Mouse (Mus musculus) A20 (cell line): ENCODE data around the gene Angptl1.

Source experiments
- DNase-seq: peaks from one replicate; pipeline ENCODE4 v3.0.0-alpha.2; 2011; ENCODE audit warnings: low read depth, low spot score

The Angptl1 gene

DNA sequence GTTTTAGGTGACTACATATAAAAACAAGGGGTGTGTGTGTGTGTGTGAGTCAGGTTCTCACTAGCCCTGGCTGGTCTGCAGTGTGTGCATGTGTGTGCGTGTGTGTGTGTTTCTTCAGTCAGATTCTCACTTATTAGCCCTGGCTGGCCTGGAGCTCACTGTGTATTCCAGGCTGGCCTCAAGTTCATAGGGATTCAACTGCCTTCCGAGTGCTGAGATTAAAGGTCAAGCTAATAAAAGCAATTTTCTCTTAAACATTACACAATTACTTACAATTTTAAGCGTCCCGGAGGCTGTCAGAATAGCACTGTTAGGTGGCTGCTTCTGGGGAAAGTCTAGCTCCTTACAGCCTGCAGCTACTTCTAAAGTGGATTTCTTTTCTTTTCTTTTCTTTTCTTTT is at the start of gene Angptl1:
TSS of gene Angptl1 (plus strand) at position 386 of the 400 bp plus-strand sequence.
- no peak for DNase-seq

- no peak for DNase-seq
Observed at GRCm38 (mm10) chr1:156789844-156790490, 48.4 kb upstream of the Angptl1 start.

- DNase-seq = no peak
Observed at GRCm38 (mm10) chr1:156796251-156796650, 42.1 kb upstream of the Angptl1 start.

DNA sequence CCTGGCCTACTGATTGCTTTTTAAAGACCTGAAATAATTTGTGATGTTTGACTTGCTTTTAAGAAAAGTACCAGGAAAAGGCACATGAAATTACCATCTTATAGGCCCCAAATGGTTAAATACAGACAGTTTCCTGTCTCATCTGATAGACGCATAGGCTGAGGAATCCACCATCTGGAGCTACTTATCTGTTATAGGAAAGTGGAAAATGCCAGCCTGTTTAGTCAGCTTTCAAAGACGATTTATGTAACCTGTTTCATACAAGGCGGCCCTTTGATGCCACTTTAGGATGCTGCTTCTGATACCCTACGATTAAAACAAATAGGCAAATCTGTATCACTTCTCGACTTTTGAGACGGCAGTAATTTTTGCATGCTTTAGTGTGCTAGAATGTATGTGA is 37.1 kb upstream of the Angptl1 start:
- no peak for DNase-seq

DNA sequence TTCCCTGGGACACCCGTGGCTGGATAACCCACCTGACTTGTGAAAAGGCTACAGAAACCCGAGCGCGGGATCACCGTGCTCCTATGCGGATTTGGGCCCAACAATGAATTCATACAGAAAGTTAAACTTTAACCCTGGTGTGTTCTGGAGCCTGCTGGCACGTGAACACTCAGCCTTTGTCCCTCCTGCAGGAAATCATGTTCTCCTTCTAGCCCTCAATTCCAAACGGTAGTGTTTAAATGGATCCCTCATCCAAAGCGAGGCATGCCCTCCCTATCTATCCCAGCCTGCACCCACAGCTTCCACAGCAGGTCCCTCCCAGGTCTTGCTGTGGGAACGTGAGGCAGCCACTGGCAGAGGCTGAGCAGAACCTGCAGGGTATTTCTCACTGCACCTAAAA is 30.0 kb upstream of the Angptl1 start:
- DNase-seq = no peak

DNA sequence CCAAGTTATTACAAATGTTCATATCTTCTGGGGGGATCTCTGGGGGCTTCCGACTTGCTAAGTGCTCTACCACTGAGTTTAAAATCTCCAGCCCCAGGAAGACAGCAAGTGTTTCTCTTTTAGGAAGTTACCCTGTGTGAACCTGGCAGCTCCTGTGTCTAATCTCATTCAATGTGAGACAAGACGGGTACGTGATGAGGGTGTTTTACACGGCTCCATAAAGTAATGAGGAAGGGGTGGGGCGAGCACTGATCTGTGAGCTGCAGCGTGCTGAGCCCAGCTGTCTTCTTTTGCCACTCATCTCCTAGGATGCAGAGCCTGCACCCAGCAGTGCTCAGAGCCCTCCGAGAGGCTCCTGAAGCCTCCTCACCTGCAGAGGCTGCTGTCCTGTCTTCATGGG is 26.4 kb upstream of the Angptl1 start:
- no peak for DNase-seq

- no peak for DNase-seq
Observed at GRCm38 (mm10) chr1:156812716-156813115, 25.6 kb upstream of the Angptl1 start.

GRCm38 (mm10) chr1:156813485-156813884 is 24.9 kb upstream of the Angptl1 start:
- no peak for DNase-seq

DNA sequence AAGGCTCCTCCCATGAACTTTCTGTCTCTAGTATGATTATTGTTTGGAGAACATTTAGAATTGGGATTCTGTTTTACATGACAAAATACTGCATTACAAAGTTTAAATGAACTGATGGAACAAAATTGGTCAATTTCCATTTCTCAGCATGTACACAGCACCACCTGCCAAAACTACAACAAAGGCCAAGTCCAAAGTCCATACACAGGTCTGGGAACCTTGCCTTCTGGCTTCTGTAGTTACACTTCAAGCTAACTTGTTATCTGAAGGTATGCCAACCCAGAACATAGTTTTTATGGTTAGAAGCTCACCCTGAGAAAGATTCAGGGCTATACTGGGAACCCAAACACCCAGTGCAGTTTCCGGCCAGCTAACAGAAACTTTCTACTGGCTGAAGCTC is 19.1 kb upstream of the Angptl1 start:
- DNase-seq = no peak

- no peak for DNase-seq
Observed at GRCm38 (mm10) chr1:156838695-156839094, 333 bp downstream of the Angptl1 start.

DNA sequence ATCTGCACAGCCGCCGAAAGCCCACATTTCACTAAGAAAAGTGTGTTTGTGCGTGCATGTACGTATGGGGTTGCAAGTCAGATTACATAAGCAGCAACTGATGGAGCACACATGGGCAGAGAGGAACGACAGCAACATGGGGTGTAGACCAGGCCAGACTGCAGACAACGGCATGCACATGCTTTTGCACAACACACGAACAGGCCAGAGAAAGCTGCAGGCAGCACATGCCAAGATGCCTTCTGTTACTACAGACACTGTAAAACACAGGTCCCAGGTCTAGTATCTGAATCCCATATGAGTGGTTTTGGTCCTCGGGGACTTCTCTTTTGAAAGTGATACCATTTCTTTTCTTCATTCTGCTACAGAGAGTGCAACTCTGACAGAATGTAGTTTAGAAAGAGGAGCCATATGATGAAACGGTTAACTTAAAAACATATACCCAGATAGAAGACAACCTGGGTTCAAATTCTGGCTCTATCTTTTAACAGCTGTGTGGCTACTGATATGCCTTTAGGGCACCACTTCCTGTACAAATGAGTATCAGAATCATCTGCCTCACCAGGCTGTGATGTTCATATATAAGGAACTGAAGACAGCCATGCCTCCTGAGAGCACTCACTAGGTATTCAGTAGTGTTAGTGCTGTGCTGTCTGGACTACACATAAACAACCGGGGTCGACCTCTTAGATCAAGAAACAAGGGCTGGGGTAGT is 3.4 kb downstream of the Angptl1 start:
- DNase-seq = peak; percentile 72

- DNase-seq = no peak
Observed at GRCm38 (mm10) chr1:156847098-156847497, 8.7 kb downstream of the Angptl1 start.

- DNase-seq = no peak
Observed at GRCm38 (mm10) chr1:156852409-156852808, 14.0 kb downstream of the Angptl1 start.

DNA sequence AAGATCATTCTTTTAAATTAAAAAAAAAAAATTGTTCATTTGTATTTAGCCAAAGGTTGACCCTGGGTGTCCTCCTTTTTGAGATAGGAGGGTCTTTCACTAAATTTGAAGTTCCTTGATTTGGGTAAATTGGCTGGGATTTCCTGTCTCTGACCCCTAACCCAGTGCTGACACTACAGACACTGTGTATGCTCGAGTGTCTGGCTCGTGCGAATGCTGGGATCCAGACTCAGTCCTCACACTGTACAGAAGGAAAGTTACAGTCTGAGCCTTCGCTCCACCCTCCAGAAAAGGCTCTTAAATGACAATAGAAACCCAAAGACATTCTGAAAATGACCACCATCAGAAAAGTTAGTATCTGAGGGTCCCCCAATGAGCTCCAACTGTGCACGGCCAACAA is 14.5 kb downstream of the Angptl1 start:
- no peak for DNase-seq

DNA sequence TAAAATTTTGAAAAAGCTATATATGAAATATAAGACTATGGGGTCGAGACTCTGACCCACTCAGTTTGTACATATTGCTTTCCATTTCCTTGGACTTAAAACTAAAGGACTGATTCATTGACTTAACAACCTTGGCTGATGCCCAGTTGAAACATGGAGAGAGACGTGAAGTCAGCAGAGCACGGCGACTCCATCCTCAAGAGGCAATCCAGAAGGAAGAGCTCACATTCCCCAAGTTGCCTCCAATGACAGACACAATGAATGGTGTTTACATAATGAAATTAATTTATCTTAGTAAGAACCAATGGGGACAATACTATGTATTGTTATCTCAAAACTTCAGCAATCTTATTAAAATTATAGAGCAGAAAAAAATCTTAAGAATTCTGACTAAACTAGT is 16.2 kb downstream of the Angptl1 start:
- DNase-seq = no peak

DNA sequence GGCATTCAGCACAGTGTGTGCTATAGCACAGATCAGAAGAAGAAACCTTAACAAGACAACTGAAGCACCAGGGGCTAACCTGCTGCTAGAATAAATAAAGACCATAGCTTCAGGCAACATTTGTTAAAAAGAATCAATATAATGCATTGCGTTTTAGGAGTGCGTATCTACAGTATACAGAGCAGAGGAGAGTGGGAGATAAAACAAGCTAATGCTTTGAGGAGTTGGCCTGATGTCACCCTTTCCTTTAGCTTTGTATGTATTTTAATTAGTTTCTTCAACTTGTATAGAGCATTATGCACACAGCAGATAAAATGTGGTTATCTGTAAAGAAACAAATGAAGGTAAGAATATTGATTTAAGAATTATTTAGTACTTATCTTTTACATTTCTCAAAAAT is 18.3 kb downstream of the Angptl1 start:
- DNase-seq = no peak

GRCm38 (mm10) chr1:156859156-156859555 is 20.8 kb downstream of the Angptl1 start:
- DNase-seq = peak; percentile 60

DNA sequence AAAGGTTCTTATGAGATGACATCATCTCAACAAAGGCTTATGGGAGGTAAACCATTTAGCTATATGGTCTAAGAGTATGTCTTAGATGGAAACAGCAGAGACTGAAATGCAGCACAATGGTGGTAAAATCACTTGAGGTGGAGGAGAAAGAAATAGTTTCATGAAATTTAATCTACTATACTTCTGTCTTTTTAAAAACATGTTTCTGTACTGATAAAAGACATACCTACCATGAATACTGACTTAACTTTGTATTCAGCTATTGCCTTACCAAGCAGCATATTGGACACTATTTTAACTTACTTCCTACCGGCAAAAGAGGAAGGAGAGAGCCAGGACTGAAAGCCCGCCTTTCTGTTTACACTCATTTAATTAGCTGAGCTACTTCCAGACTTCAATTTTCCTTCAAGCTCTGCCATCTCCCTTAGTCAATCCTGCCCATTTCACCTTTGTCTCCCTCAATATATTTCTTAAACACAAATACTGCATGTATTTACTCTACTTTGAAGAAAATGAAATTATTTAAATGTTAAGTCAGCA is 21.4 kb downstream of the Angptl1 start:
- peak; percentile 56 for DNase-seq

DNA sequence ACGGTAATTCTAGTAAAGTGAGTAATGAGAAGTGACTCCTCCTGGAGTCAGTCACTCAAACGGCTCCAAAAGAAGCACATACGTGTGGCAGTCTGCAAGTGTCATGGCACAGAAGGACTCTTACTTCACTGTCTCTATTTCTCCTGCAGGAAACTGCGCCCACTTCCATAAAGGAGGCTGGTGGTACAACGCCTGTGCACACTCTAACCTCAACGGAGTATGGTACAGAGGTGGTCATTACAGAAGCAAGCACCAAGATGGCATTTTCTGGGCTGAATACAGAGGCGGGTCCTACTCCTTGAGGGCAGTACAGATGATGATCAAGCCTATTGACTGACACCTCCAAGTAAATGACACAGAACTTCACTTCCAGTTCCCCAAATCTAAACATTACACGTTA is 21.9 kb downstream of the Angptl1 start:
- DNase-seq = peak; percentile 65

- DNase-seq = peak; percentile 74
Observed at GRCm38 (mm10) chr1:156861475-156862043, 23.2 kb downstream of the Angptl1 start.

- DNase-seq = no peak
Observed at GRCm38 (mm10) chr1:156863726-156864125, 25.4 kb downstream of the Angptl1 start.

- no peak for DNase-seq
Observed at GRCm38 (mm10) chr1:156864240-156864639, 25.9 kb downstream of the Angptl1 start.

DNA sequence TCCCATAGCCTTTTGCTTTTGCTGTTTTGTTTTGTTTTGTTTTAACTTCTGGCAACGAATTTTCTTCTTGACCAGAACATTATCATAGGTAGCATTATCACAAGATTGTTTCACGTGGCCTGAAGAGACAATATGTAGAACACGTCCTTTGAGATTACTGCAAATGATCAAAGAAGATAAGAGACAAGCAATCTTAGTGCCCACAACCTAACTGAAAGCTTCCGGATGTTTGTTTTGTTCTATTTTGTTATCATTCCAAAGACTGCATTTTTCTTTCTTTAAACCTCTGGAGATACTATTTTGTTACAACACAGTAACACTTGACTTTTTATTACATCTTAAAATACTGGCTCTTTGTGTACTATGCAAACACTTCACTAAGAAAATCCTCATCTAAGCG is 31.7 kb downstream of the Angptl1 start:
- no peak for DNase-seq
